Mouse (Mus musculus): ENCODE measurements around the gene Sytl1. TPM values are rescaled to one million over a fixed set of nuclear protein-coding genes. Genes with fewer than 3 reads are reported as not detected.

Gene Sytl1
- polyA plus RNA-seq, 1 experiment from 2014 or later, result 0.16 TPM

DNA sequence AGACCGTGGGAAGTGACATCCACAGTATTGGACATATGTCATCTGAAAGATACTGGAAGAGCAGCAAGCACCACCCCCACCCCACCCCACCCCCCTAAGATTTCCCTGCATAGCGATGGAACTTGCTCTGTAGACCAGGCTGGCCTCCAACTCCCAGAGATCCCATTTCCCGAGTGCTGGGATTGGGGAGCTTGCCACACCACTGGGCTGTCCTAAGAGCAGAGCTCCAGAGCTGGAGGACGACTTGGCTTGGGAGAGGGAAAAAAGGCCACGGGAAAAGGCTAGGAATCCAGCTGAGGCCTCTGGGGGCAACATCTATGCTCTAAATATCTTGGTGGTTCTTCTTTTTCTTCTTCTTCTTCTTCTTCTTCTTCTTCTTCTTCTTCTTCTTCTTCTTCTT, 28.1 kb downstream of the Sytl1 start:
- Histone ChIP-seq H3K9me3 (replicated peaks; ENCODE audit: control insufficient read depth, low read length, poor library complexity, severe bottlenecking) (no peaks in the 10 kb centered on the region), H3K27me3 (ENCODE audit: control insufficient read depth, insufficient read depth, low read depth, low read length) (peaks cover 2% of the 10 kb centered on the region; the same call in 1 of the 2 replicates), H3K36me3 (ENCODE audit: control insufficient read depth, insufficient read depth, low read length) (no peaks in the 10 kb centered on the region), H3K27ac (ENCODE audit: low read length) (no peak overlapping the region), H3K4me3 (ENCODE audit: low read depth, low read length) (no peak overlapping the region), H3K9ac (ENCODE audit: low read depth, low read length) (no peak overlapping the region), H3K4me1 (ENCODE audit: control insufficient read depth, insufficient read depth, low read length) (no peaks in the 10 kb centered on the region), H3K4me2 (ENCODE audit: low read length) (no peak overlapping the region)
- 60% methylated on average over 5 of the region's 5 CpGs for WGBS
- ATAC-seq, result no peak

DNA sequence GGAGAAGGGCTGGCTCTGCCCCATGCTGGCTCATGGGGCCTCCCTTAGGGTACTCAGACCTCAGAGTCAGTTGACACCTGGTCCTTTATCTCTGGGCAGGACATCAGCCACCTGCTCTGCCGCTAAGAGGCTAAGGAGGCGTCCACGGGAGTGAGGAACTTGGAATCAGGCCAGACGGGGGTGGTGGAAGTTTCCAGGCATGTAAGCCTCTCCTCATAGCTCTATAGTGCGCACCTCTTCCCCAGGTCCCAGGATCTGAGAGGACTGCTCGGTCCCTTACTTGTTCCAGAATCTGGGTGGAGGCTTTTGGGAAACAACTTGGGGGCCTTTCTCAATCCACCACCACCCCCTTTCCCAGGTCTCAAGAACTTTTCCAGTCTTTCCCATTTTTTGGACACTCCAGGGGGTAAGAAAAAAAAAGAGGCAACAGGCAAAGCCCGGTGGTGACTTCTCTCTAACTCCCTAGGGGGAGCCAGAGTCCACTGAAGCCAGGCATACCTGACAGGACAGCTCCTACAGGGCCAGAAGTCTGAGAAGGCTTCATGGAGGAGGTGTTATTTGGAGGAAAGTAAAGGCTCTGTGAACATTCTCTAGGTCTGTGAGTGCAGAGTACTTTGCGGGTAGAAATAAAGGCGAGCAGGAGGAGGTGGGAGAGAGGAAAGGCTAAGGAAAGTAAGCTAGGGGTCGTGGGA, 29.5 kb downstream of the Sytl1 start:
- 46% methylated on average over 10 of the region's 10 CpGs for WGBS
- Histone ChIP-seq H3K27ac (ENCODE audit: low read length) (no peak overlapping the region), H3K4me3 (ENCODE audit: low read depth, low read length) (no peak overlapping the region), H3K4me2 (ENCODE audit: low read length) (no peak overlapping the region), H3K27me3 (ENCODE audit: control insufficient read depth, insufficient read depth, low read depth, low read length) (no peaks in the 10 kb centered on the region), H3K9ac (ENCODE audit: low read depth, low read length) (no peak overlapping the region), H3K36me3 (ENCODE audit: control insufficient read depth, insufficient read depth, low read length) (no peaks in the 10 kb centered on the region), H3K4me1 (ENCODE audit: control insufficient read depth, insufficient read depth, low read length) (no peaks in the 10 kb centered on the region), H3K9me3 (replicated peaks; ENCODE audit: control insufficient read depth, low read length, poor library complexity, severe bottlenecking) (no peaks in the 10 kb centered on the region)
- no peak for ATAC-seq

DNA sequence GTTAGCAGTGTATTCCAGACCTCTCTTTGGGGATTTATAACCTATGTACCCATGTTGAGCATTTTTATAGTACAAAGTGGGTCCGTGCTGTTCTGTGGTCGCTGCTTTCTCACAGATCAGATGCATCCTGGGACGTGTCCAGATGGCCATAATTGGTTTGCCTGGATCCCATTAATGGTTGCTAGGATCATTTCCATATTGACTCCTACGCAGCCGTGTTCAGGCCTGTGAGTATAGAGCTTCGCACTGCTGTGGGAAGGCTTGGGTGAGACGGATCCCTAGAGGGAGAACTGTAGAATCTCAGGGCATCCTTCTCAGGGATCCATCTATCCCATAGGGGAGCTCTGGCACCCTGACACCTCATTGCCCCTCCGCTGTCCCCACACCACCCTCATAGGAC, 33.3 kb downstream of the Sytl1 start:
- no peaks in the 10 kb centered on the region for H3K9me3 ChIP-seq (replicated peaks; ENCODE audit: control insufficient read depth, low read length, poor library complexity, severe bottlenecking)
- no peaks in the 10 kb centered on the region for H3K27me3 ChIP-seq (ENCODE audit: control insufficient read depth, insufficient read depth, low read depth, low read length)
- no peak overlapping the region for H3K9ac ChIP-seq (ENCODE audit: low read depth, low read length)
- 59% methylated on average over 8 of the region's 8 CpGs for WGBS
- H3K4me2 ChIP-seq (ENCODE audit: low read length), result no peak overlapping the region
- ATAC-seq, result no peak
- no peak overlapping the region for H3K4me3 ChIP-seq (ENCODE audit: low read depth, low read length)
- H3K4me1 ChIP-seq (ENCODE audit: control insufficient read depth, insufficient read depth, low read length), result no peaks in the 10 kb centered on the region
- H3K36me3 ChIP-seq (ENCODE audit: control insufficient read depth, insufficient read depth, low read length), result no peaks in the 10 kb centered on the region
- no peak overlapping the region for H3K27ac ChIP-seq (ENCODE audit: low read length)

DNA sequence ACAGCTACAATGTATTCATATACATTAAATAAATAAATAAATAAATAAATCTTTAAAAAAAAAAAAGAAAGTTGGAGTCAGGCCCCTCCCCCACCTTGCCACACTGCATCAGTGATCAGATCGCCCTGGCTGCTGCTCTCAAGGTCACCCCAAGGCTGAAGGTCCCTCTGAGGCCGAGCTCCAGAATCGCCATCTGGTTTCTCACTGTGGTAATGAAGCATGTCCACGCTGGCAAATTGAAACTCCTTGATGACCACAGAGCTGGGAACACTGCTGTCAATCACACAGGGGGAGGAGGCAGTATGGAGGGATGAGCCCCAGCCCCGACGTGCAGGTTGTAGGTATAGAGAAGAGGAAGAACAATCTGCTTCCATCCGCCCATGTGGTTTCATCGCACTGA, 35.3 kb downstream of the Sytl1 start:
- Histone ChIP-seq H3K4me3 (ENCODE audit: low read depth, low read length) (no peak overlapping the region), H3K4me1 (ENCODE audit: control insufficient read depth, insufficient read depth, low read length) (no peaks in the 10 kb centered on the region), H3K4me2 (ENCODE audit: low read length) (no peak overlapping the region), H3K27me3 (ENCODE audit: control insufficient read depth, insufficient read depth, low read depth, low read length) (no peaks in the 10 kb centered on the region), H3K9ac (ENCODE audit: low read depth, low read length) (no peak overlapping the region), H3K27ac (ENCODE audit: low read length) (no peak overlapping the region), H3K9me3 (replicated peaks; ENCODE audit: control insufficient read depth, low read length, poor library complexity, severe bottlenecking) (no peaks in the 10 kb centered on the region), H3K36me3 (ENCODE audit: control insufficient read depth, insufficient read depth, low read length) (no peaks in the 10 kb centered on the region)
- ATAC-seq, result no peak
- WGBS, result 64% methylated on average over 8 of the region's 8 CpGs

DNA sequence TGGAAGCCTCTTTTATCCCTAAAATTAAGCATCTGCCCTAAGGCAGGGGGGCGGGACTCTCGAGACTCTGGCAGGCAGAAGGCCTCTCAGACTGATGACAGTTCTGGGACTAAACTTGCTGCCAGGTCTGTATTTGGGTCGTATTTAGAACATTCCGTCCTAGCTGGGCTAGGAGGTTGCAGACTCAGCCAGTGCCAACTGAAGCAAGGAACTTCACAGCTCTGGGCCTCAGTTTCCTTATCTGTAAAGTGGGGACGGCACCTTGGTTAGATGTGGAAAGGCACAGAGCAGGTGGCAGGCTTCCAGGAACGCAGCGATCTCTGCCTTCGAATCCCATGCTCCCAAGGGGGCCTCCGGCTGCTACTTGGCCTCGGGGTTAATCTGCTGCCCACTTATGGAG, 36.8 kb downstream of the Sytl1 start:
- WGBS, result 69% methylated on average over 10 of the region's 10 CpGs
- ATAC-seq, result no peak
- Histone ChIP-seq H3K36me3 (ENCODE audit: control insufficient read depth, insufficient read depth, low read length) (no peaks in the 10 kb centered on the region), H3K9ac (ENCODE audit: low read depth, low read length) (no peak overlapping the region), H3K9me3 (replicated peaks; ENCODE audit: control insufficient read depth, low read length, poor library complexity, severe bottlenecking) (no peaks in the 10 kb centered on the region), H3K4me1 (ENCODE audit: control insufficient read depth, insufficient read depth, low read length) (no peaks in the 10 kb centered on the region), H3K27ac (ENCODE audit: low read length) (no peak overlapping the region), H3K4me2 (ENCODE audit: low read length) (no peak overlapping the region), H3K4me3 (ENCODE audit: low read depth, low read length) (no peak overlapping the region), H3K27me3 (ENCODE audit: control insufficient read depth, insufficient read depth, low read depth, low read length) (peaks cover 10% of the 10 kb centered on the region)

DNA sequence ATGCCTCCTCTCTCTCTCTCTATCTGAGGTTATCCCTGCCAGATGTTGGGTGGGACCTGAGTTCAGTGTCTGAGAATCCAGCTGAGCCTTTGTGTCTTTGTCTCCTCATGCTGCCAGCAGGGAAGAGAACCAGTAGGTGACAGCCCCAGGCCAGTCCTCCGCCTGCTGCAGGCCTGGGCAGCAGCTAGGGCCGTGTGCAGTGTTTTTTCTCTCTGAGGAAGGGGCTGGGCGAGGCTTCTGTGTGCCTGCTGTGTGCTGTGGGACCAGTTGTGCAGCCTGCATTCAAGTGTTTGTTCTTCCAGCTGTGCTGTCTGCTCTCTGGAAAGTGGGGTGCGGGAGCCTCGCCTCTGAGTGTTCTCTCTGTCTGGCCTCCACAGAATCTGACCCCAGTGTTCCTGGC, 39.0 kb downstream of the Sytl1 start:
- 0 out of 2 replicates have a peak overlapping the region, but pooled peaks have one; percentile 3 for H3K9ac ChIP-seq (ENCODE audit: low read depth, low read length)
- H3K4me3 ChIP-seq (ENCODE audit: low read depth, low read length), result no peak overlapping the region
- no peaks in the 10 kb centered on the region for H3K36me3 ChIP-seq (ENCODE audit: control insufficient read depth, insufficient read depth, low read length)
- H3K4me1 ChIP-seq (ENCODE audit: control insufficient read depth, insufficient read depth, low read length), result peaks cover 3% of the 10 kb centered on the region; the same call in 1 of the 2 replicates
- peaks cover 22% of the 10 kb centered on the region for H3K27me3 ChIP-seq (ENCODE audit: control insufficient read depth, insufficient read depth, low read depth, low read length)
- 34% methylated on average over 5 of the region's 5 CpGs for WGBS
- no peaks in the 10 kb centered on the region for H3K9me3 ChIP-seq (replicated peaks; ENCODE audit: control insufficient read depth, low read length, poor library complexity, severe bottlenecking)
- ATAC-seq, result no peak
- no peak overlapping the region for H3K4me2 ChIP-seq (ENCODE audit: low read length)
- H3K27ac ChIP-seq (ENCODE audit: low read length), result no peak overlapping the region

DNA sequence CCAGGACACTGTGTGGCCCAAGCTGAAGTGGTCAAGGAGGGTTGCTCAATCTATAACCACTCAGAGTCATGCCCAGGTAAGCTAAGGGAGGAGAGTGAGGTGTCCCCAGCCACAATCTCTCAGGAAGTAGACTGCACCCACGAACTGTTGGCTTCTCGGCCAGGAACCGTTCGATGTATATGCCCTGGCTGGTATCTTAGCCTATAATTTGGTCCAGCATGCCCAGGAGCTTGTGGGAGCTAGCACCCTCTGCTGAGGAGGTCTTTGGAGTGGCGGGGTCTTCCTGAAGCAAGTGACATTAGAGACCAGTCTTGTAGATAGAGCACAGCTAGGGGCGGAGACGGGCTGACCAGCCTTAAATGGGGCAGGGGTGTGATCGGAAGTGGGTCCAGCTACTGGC, 41.2 kb downstream of the Sytl1 start:
- H3K4me2 ChIP-seq (ENCODE audit: low read length), result no peak overlapping the region
- H3K27me3 ChIP-seq (ENCODE audit: control insufficient read depth, insufficient read depth, low read depth, low read length), result peaks cover 22% of the 10 kb centered on the region
- no peaks in the 10 kb centered on the region for H3K36me3 ChIP-seq (ENCODE audit: control insufficient read depth, insufficient read depth, low read length)
- no peak overlapping the region for H3K27ac ChIP-seq (ENCODE audit: low read length)
- no peaks in the 10 kb centered on the region for H3K9me3 ChIP-seq (replicated peaks; ENCODE audit: control insufficient read depth, low read length, poor library complexity, severe bottlenecking)
- 90% methylated on average over 8 of the region's 8 CpGs for WGBS
- no peak overlapping the region for H3K9ac ChIP-seq (ENCODE audit: low read depth, low read length)
- peaks cover 3% of the 10 kb centered on the region; the same call in 1 of the 2 replicates for H3K4me1 ChIP-seq (ENCODE audit: control insufficient read depth, insufficient read depth, low read length)
- H3K4me3 ChIP-seq (ENCODE audit: low read depth, low read length), result no peak overlapping the region
- no peak for ATAC-seq

DNA sequence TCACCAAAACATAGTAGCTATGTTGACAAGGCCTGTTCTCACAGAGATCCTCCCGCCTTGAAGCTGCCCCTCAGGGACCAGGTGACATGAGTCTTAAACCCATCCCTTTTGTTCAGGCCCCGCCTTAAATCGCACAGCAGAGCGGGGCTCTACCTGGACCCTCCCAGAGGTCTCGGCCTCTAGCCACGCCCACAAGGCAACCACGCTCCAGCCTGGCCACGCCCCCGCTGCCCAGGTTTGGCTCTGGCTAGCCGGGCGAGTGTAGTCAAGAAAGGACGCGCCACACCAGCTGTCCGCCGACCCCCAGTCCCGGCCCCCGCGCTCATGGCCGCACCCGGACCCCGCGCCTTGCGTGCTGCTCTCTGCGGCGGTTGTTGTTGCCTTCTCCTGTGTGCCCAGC, 42.3 kb downstream of the Sytl1 start:
- no peak for ATAC-seq

DNA sequence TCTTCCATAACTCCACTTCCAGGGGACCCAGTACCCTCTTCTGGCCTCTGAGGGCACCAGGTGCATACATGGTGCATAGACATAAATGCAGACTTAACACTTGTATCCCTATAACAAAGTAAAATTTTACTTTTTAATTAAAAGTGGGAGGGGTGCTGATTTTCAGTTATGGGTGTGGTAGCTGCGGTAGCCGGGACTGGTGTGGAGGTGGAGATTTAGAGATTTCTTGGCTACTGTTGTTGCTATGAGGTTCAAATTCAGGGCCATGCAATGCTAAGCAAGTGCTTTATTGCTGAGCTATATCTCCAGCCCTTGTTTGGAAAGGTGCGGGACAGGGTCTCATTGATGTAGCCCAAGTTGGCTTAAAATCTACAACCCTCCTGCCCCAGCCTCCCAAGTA, 44.2 kb downstream of the Sytl1 start:
- Histone ChIP-seq H3K9ac (ENCODE audit: low read depth, low read length) (no peak overlapping the region), H3K4me2 (ENCODE audit: low read length) (no peak overlapping the region), H3K27me3 (ENCODE audit: control insufficient read depth, insufficient read depth, low read depth, low read length) (peaks cover 32% of the 10 kb centered on the region), H3K36me3 (ENCODE audit: control insufficient read depth, insufficient read depth, low read length) (no peaks in the 10 kb centered on the region), H3K4me3 (ENCODE audit: low read depth, low read length) (no peak overlapping the region), H3K9me3 (replicated peaks; ENCODE audit: control insufficient read depth, low read length, poor library complexity, severe bottlenecking) (no peaks in the 10 kb centered on the region), H3K27ac (ENCODE audit: low read length) (no peak overlapping the region), H3K4me1 (ENCODE audit: control insufficient read depth, insufficient read depth, low read length) (peaks cover 3% of the 10 kb centered on the region; the same call in 1 of the 2 replicates)
- ATAC-seq, result no peak
- whole genome bisulfite sequencing, result 90% methylated on average over 3 of the region's 3 CpGs

More for the DNA sequence above, 42.3 kb downstream of the Sytl1 start:
- peak overlapping the region; percentile 40 for H3K4me3 ChIP-seq (ENCODE audit: low read depth, low read length)
- peak overlapping the region; percentile 74 for H3K4me2 ChIP-seq (ENCODE audit: low read length)
- peak overlapping the region; percentile 64 for H3K9ac ChIP-seq (ENCODE audit: low read depth, low read length)
- H3K4me1 ChIP-seq (ENCODE audit: control insufficient read depth, insufficient read depth, low read length), result peaks cover 3% of the 10 kb centered on the region; the same call in 1 of the 2 replicates
- H3K9me3 ChIP-seq (replicated peaks; ENCODE audit: control insufficient read depth, low read length, poor library complexity, severe bottlenecking), result no peaks in the 10 kb centered on the region
- no peak overlapping the region for H3K27ac ChIP-seq (ENCODE audit: low read length)
- peaks cover 22% of the 10 kb centered on the region for H3K27me3 ChIP-seq (ENCODE audit: control insufficient read depth, insufficient read depth, low read depth, low read length)
- WGBS, result 3% methylated on average over 25 of the region's 25 CpGs
- no peaks in the 10 kb centered on the region for H3K36me3 ChIP-seq (ENCODE audit: control insufficient read depth, insufficient read depth, low read length)

Data from midbrain, embryonic 16.5 days (tissue).